8 mouse cellular contexts compared by ENCODE assay signal in genomic region chr5:88887556-88888412, GRCm38 (mm10). TPM values are rescaled to one million over a fixed set of nuclear protein-coding genes. Genes with fewer than 3 reads are reported as not detected.
DNase-seq lines count a peak whose midpoint lies in the region; ATAC-seq and TF ChIP-seq lines count a peak whose summit lies in the region.

No protein-coding gene starts in this region.

- no peak overlapping the region for H3K27ac ChIP-seq in embryonic facial prominence, embryonic 13.5 days
- H3K27ac ChIP-seq in hindbrain, embryonic 11.5 days (ENCODE audit: low read depth, low read length) = no peak overlapping the region
- H3K27ac ChIP-seq in limb, embryonic 14.5 days (replicated peaks; ENCODE audit: low read depth, low read length) = no peak overlapping the region
- no peak overlapping the region for H3K27ac ChIP-seq in midbrain, embryonic 14.5 days (replicated peaks; ENCODE audit: low read depth, low read length)

- 2% methylated on average over 29 of the region's 29 CpGs for WGBS in embryonic facial prominence, embryonic 13.5 days
- 2% methylated on average over 28 of the region's 29 CpGs for WGBS in hindbrain, embryonic 11.5 days
- 4% methylated on average over 29 of the region's 29 CpGs for WGBS in limb, embryonic 14.5 days
- under 1% methylated on average over 29 of the region's 29 CpGs for WGBS in midbrain, embryonic 14.5 days

- 0 out of 2 replicates have a peak, but pooled peaks have one; percentile 49 for ATAC-seq in embryonic facial prominence, embryonic 13.5 days (ENCODE audit: insufficient number of reproducible peaks, insufficient read depth, low FRiP score, low TSS enrichment, low read depth)
- ATAC-seq in hindbrain, embryonic 11.5 days (ENCODE audit: low FRiP score) = peak; percentile 50; the same call in 1 of the 2 replicates
- ATAC-seq in limb, embryonic 14.5 days (ENCODE audit: low FRiP score, low read depth) = no peak; the same call in 1 of the 2 replicates
- ATAC-seq in midbrain, embryonic 14.5 days (ENCODE audit: low FRiP score, low TSS enrichment) = peak; percentile 53

- H3K9ac ChIP-seq in embryonic facial prominence, embryonic 13.5 days = peak overlapping the region; percentile 83
- peak overlapping the region; percentile 66 for H3K9ac ChIP-seq in hindbrain, embryonic 11.5 days (ENCODE audit: low read depth, low read length)
- peak overlapping the region; percentile 84 for H3K9ac ChIP-seq in limb, embryonic 14.5 days (ENCODE audit: low read depth, low read length, severe bottlenecking)
- peak overlapping the region; percentile 65 for H3K9ac ChIP-seq in midbrain, embryonic 14.5 days (replicated peaks; ENCODE audit: low read length)

- H3K9me3 ChIP-seq in embryonic facial prominence, embryonic 13.5 days = no peaks in the 10 kb centered on the region
- H3K9me3 ChIP-seq in hindbrain, embryonic 11.5 days (ENCODE audit: control insufficient read depth, low read length) = no peaks in the 10 kb centered on the region
- H3K9me3 ChIP-seq in limb, embryonic 14.5 days (ENCODE audit: control insufficient read depth, low read length) = no peaks in the 10 kb centered on the region
- no peaks in the 10 kb centered on the region for H3K9me3 ChIP-seq in midbrain, embryonic 14.5 days (ENCODE audit: control insufficient read depth, low read length)

- H3K4me1 ChIP-seq in embryonic facial prominence, embryonic 13.5 days = peaks cover 10% of the 10 kb centered on the region
- peaks cover 4% of the 10 kb centered on the region; the same call in 1 of the 2 replicates for H3K4me1 ChIP-seq in hindbrain, embryonic 11.5 days (replicated peaks; ENCODE audit: control insufficient read depth, insufficient read depth, low read length)
- H3K4me1 ChIP-seq in limb, embryonic 14.5 days (ENCODE audit: control insufficient read depth, insufficient read depth, low read length) = peaks cover 11% of the 10 kb centered on the region; the same call in 1 of the 2 replicates
- H3K4me1 ChIP-seq in midbrain, embryonic 14.5 days (ENCODE audit: control insufficient read depth, insufficient read depth, low read length) = peaks cover 6% of the 10 kb centered on the region; the same call in 1 of the 2 replicates

- peak overlapping the region; percentile 94 for H3K4me2 ChIP-seq in embryonic facial prominence, embryonic 13.5 days
- H3K4me2 ChIP-seq in hindbrain, embryonic 11.5 days (replicated peaks; ENCODE audit: low read depth, low read length) = peak overlapping the region; percentile 97
- peak overlapping the region; percentile 90 for H3K4me2 ChIP-seq in limb, embryonic 14.5 days (replicated peaks; ENCODE audit: low read depth, low read length, severe bottlenecking)
- H3K4me2 ChIP-seq in midbrain, embryonic 14.5 days (ENCODE audit: low read length) = peak overlapping the region; percentile 97

- no peaks in the 10 kb centered on the region for H3K36me3 ChIP-seq in embryonic facial prominence, embryonic 13.5 days
- H3K36me3 ChIP-seq in hindbrain, embryonic 11.5 days (ENCODE audit: control insufficient read depth, insufficient read depth, low read length) = no peaks in the 10 kb centered on the region
- no peaks in the 10 kb centered on the region for H3K36me3 ChIP-seq in limb, embryonic 14.5 days (ENCODE audit: control insufficient read depth, insufficient read depth, low read length)
- H3K36me3 ChIP-seq in midbrain, embryonic 14.5 days (ENCODE audit: control insufficient read depth, insufficient read depth, low read length) = no peaks in the 10 kb centered on the region

- DNase-seq in gastrocnemius, adult 18-20 months (ENCODE audit: low spot score) = peak; percentile 8
- no peak for DNase-seq in gastrocnemius, postnatal 25 days
- peak; percentile 56 for DNase-seq in adrenal gland, adult 2 months
- no peak for DNase-seq in hindbrain, embryonic 11.5 days (ENCODE audit: low spot score)
- DNase-seq in limb, embryonic 14.5 days (ENCODE audit: low spot score) = no peak
- peak; percentile 58 for DNase-seq in midbrain, embryonic 14.5 days
- no peak for DNase-seq in frontal cortex, postnatal 36 days (ENCODE audit: low spot score in 2 of 2)

- TF ChIP-seq POLR2A in limb, embryonic 14.5 days (IDR thresholded peaks at IDR 0.05; ENCODE audit: borderline replicate concordance, extremely low read depth, insufficient read depth, insufficient read length) = no peak

- peak overlapping the region; percentile 77 for H3K4me3 ChIP-seq in embryonic facial prominence, embryonic 13.5 days
- H3K4me3 ChIP-seq in hindbrain, embryonic 11.5 days (ENCODE audit: low read depth, low read length) = peak overlapping the region; percentile 89
- peak overlapping the region; percentile 75 for H3K4me3 ChIP-seq in limb, embryonic 14.5 days (replicated peaks; ENCODE audit: low read length)
- H3K4me3 ChIP-seq in midbrain, embryonic 14.5 days (replicated peaks; ENCODE audit: low read depth, low read length) = peak overlapping the region; percentile 74

- H3K27me3 ChIP-seq in embryonic facial prominence, embryonic 13.5 days = peaks cover 29% of the 10 kb centered on the region
- peaks cover 7% of the 10 kb centered on the region; the same call in 1 of the 2 replicates for H3K27me3 ChIP-seq in hindbrain, embryonic 11.5 days (ENCODE audit: control insufficient read depth, insufficient read depth, low read length)
- peaks cover 15% of the 10 kb centered on the region; the same call in 1 of the 2 replicates for H3K27me3 ChIP-seq in limb, embryonic 14.5 days (ENCODE audit: control insufficient read depth, insufficient read depth, low read length)
- peaks cover 13% of the 10 kb centered on the region for H3K27me3 ChIP-seq in midbrain, embryonic 14.5 days (ENCODE audit: control insufficient read depth, insufficient read depth, low read length)

RNA-seq across cellular contexts. Expression of gene Slc4a4, which starts 1.2 kb away (rescaled TPM):
- total RNA-seq in gastrocnemius, adult 18-20 months (2021) = 10 to 100 TPM; 18.2 to 21.3 TPM
- total RNA-seq in gastrocnemius, postnatal 25 days (2021) = 10 to 100 TPM in 1 of 2 experiments, 1 to 10 TPM in 1; 9.7 to 12.3 TPM
- 10 to 100 TPM; 42.7 to 65.1 TPM for total RNA-seq in adrenal gland, adult 2 months (2021)
- polyA plus RNA-seq in adrenal gland, adult 2 months (2012; rRNA removed) = 3.3 and 3.9 TPM in 2 replicates
- 1.7 and 1.8 TPM in 2 replicates for polyA plus RNA-seq in embryonic facial prominence, embryonic 13.5 days (2015; fragmentation: Nextera tagmentation; extraction: Ambion mirVana)
- 1.6 and 2.6 TPM in 2 replicates for polyA plus RNA-seq in hindbrain, embryonic 11.5 days (2014; fragmentation: Nextera tagmentation; extraction: Ambion mirVana)
- 2.6 and 2.7 TPM in 2 replicates for polyA plus RNA-seq in limb, embryonic 14.5 days (2012; rRNA removed)
- 2.8 and 3.0 TPM in 2 replicates for polyA plus RNA-seq in limb, embryonic 14.5 days (2014; fragmentation: Nextera tagmentation; extraction: Ambion mirVana)
- 4.8 and 6.6 TPM in 2 replicates for polyA plus RNA-seq in midbrain, embryonic 14.5 days (2014; fragmentation: Nextera tagmentation; extraction: Ambion mirVana)

Comparison
In these comparisons a context has a peak if more than half of its experiments do, and no peak if none do; other contexts are left out.
1. DNase-seq: peak in gastrocnemius, adult 18-20 months (single experiment), adrenal gland, adult 2 months (single experiment) and midbrain, embryonic 14.5 days (single experiment); none in gastrocnemius, postnatal 25 days (single experiment), hindbrain, embryonic 11.5 days (single experiment), limb, embryonic 14.5 days (single experiment) and frontal cortex, postnatal 36 days (0 of 2).
2. Peak in every context shown above with its lines, with median percentiles within 50 percentile points of each other: H3K4me2 ChIP-seq, H3K4me3 ChIP-seq and H3K9ac ChIP-seq.